Mouse (Mus musculus) CH12.LX (cell line): ENCODE measurements around the gene Gapt. TPM values are rescaled to one million over a fixed set of nuclear protein-coding genes. Genes with fewer than 3 reads are reported as not detected.

Experiments
- DNase-seq: peaks from one replicate; pipeline ENCODE4 v3.0.0-alpha.2; 2013; ENCODE audit errors: extremely low read depth
- H3K27ac ChIP-seq: 2 replicates; pipeline ENCODE4 v1.5.1; 2012; ENCODE audit warnings: low read depth, mild to moderate bottlenecking, control low read depth, moderate library complexity; ENCODE audit not compliant: insufficient read depth
- H3K27me3 ChIP-seq: replicated peaks from 2 replicates; pipeline ENCODE3; 2012; ENCODE audit warnings: inconsistent platforms
- H3K36me3 ChIP-seq, 2 experiments: replicated peaks in 1 of 2; 2 replicates each; pipeline versions ENCODE3 to v1.6.1; 2012; ENCODE audit warnings: inconsistent platforms in 1 of 2, low read length in 1 of 2, mild to moderate bottlenecking in 1 of 2, mixed read lengths in 1 of 2, moderate library complexity in 1 of 2; ENCODE audit not compliant: control insufficient read depth in 1 of 2, insufficient read depth in 1 of 2
- H3K4me1 ChIP-seq, 2 experiments: 2 replicates each; pipeline ENCODE4 v1.6.1; 2012; ENCODE audit warnings: inconsistent platforms in 1 of 2, moderate library complexity in 1 of 2; ENCODE audit not compliant: insufficient read depth in 2 of 2, control insufficient read depth in 1 of 2
- H3K4me2 ChIP-seq: 2 replicates; pipeline ENCODE4 v1.6.1; 2012; ENCODE audit warnings: low read depth, mild to moderate bottlenecking, control low read depth; ENCODE audit not compliant: poor library complexity, insufficient read depth, severe bottlenecking
- H3K4me3 ChIP-seq, 3 experiments: fragments of 150-350 bp in 1 of 3; sonication (generic) in 1 of 3; replicated peaks in 1 of 3; 2 replicates each; pipeline versions ENCODE3 to v1.5.1; 2011 to 2012; ENCODE audit warnings: low read depth in 2 of 3, low read length in 2 of 3, mild to moderate bottlenecking in 2 of 3, moderate library complexity in 2 of 3, control low read depth in 1 of 3, improper control_type of control experiment in 1 of 3, inconsistent platforms in 1 of 3, mixed read lengths in 1 of 3; ENCODE audit not compliant: poor library complexity in 1 of 3
- H3K79me2 ChIP-seq: replicated peaks from 2 replicates; pipeline ENCODE4 v1.6.1; 2012; ENCODE audit warnings: mild to moderate bottlenecking, moderate library complexity; ENCODE audit not compliant: control insufficient read depth, poor library complexity, insufficient read depth, severe bottlenecking; ENCODE audit errors: extremely low read depth
- H3K9ac ChIP-seq: 2 replicates; pipeline ENCODE4 v1.6.1; 2012; ENCODE audit warnings: low read depth, mild to moderate bottlenecking, control low read depth, moderate library complexity; ENCODE audit not compliant: insufficient read depth
- H3K9me3 ChIP-seq: replicated peaks from 2 replicates; pipeline ENCODE3; 2012; ENCODE audit warnings: low read length, inconsistent platforms, mixed read lengths
- BHLHE40 ChIP-seq: IDR thresholded peaks from 2 replicates; pipeline ENCODE4 v1.6.1; 2011; ENCODE audit warnings: mild to moderate bottlenecking, low read depth, low read length, improper control_type of control experiment
- CHD1 ChIP-seq: IDR thresholded peaks from 2 replicates; pipeline ENCODE4 v1.6.1; 2012; ENCODE audit warnings: low read depth, low read length, improper control_type of control experiment, inconsistent platforms
- CTCF ChIP-seq, 2 experiments: IDR thresholded peaks in 1 of 2; conservative IDR thresholded peaks in 1 of 2; 2 replicates each; pipeline ENCODE4 v1.5.1; 2011 to 2012; ENCODE audit warnings: low read depth in 2 of 2, low read length in 2 of 2, improper control_type of control experiment in 1 of 2, inconsistent platforms in 1 of 2, mild to moderate bottlenecking in 1 of 2, moderate library complexity in 1 of 2
- ELF1 ChIP-seq: IDR thresholded peaks from 2 replicates; pipeline ENCODE4 v1.6.1; 2014; ENCODE audit warnings: low read depth, mild to moderate bottlenecking, inconsistent platforms, low read length, improper control_type of control experiment
- ETS1 ChIP-seq: conservative IDR thresholded peaks from 2 replicates; pipeline ENCODE4 v1.6.1; 2012; ENCODE audit warnings: low read depth, mild to moderate bottlenecking, inconsistent platforms, low read length, improper control_type of control experiment, moderate library complexity
- HCFC1 ChIP-seq: IDR thresholded peaks from 2 replicates; pipeline ENCODE4 v1.6.1; 2012; ENCODE audit warnings: low read depth, mild to moderate bottlenecking, inconsistent platforms, low read length, improper control_type of control experiment
- MAFK ChIP-seq: IDR thresholded peaks from 2 replicates; pipeline ENCODE4 v1.6.1; 2011; ENCODE audit warnings: low read length, improper control_type of control experiment; ENCODE audit not compliant: insufficient replicate concordance
- MAX ChIP-seq: IDR thresholded peaks from 2 replicates; pipeline ENCODE4 v1.6.1; 2011; ENCODE audit warnings: low read length, improper control_type of control experiment
- MAZ ChIP-seq: IDR thresholded peaks from 2 replicates; pipeline ENCODE4 v1.6.1; 2012; ENCODE audit warnings: low read depth, mild to moderate bottlenecking, inconsistent platforms, low read length, improper control_type of control experiment, moderate library complexity
- MEF2A ChIP-seq: IDR thresholded peaks from 2 replicates; pipeline ENCODE4 v1.6.1; 2014; ENCODE audit warnings: low read depth, mild to moderate bottlenecking, inconsistent platforms, low read length, improper control_type of control experiment, borderline replicate concordance
- MYC ChIP-seq: IDR thresholded peaks from 2 replicates; pipeline ENCODE4 v1.6.1; 2011; ENCODE audit warnings: low read depth, mild to moderate bottlenecking, improper control_type of control experiment, low read length
- PAX5 ChIP-seq: IDR thresholded peaks from 2 replicates; pipeline ENCODE4 v1.6.1; 2012; ENCODE audit warnings: low read length, inconsistent platforms, mixed read lengths
- RAD21 ChIP-seq: IDR thresholded peaks from 2 replicates; pipeline ENCODE4 v1.6.1; 2011; ENCODE audit warnings: low read depth, mild to moderate bottlenecking, low read length, improper control_type of control experiment, moderate library complexity
- RCOR1 ChIP-seq: conservative IDR thresholded peaks from 2 replicates; pipeline ENCODE4 v1.6.1; 2012; ENCODE audit warnings: low read depth, mild to moderate bottlenecking, inconsistent platforms, low read length, improper control_type of control experiment
- SIN3A ChIP-seq: IDR thresholded peaks from 2 replicates; pipeline ENCODE4 v1.6.1; 2012; ENCODE audit warnings: low read length, improper control_type of control experiment, inconsistent platforms
- SMC3 ChIP-seq: IDR thresholded peaks from 2 replicates; pipeline ENCODE4 v1.6.1; 2011; ENCODE audit warnings: low read depth, low read length, improper control_type of control experiment
- TBP ChIP-seq: conservative IDR thresholded peaks from 2 replicates; pipeline ENCODE4 v1.6.1; 2011; ENCODE audit warnings: low read depth, low read length, improper control_type of control experiment
- TCF12 ChIP-seq: IDR thresholded peaks from 2 replicates; pipeline ENCODE4 v1.6.1; 2014; ENCODE audit warnings: low read depth, mild to moderate bottlenecking, inconsistent platforms, low read length, improper control_type of control experiment
- ZC3H11A ChIP-seq: IDR thresholded peaks from 2 replicates; pipeline ENCODE4 v1.6.1; 2012; ENCODE audit warnings: low read depth, mild to moderate bottlenecking, inconsistent platforms, low read length, improper control_type of control experiment
- ZMIZ1 ChIP-seq: IDR thresholded peaks from 2 replicates; pipeline ENCODE4 v1.6.1; 2012; ENCODE audit warnings: low read depth, mild to moderate bottlenecking, inconsistent platforms, low read length, improper control_type of control experiment
- ZNF384 ChIP-seq: IDR thresholded peaks from 2 replicates; pipeline ENCODE4 v1.6.1; 2012; ENCODE audit warnings: low read depth, low read length, improper control_type of control experiment, inconsistent platforms
- dilution Hi-C: fragments of 300-500 bp; cut with MboI; formaldehyde crosslinking; loops from 2 replicates; pipeline ENCODE4 v1.14.3; 2020; ENCODE audit warnings: low sequenced_read_pairs; ENCODE audit not compliant: extremely low pct_unique_long_range_greater_than_20kb, extremely low pct_ligation_motif_present
- in situ Hi-C: fragments of 300-500 bp; cut with MboI; formaldehyde crosslinking; loops from 3 replicates; pipeline ENCODE4 v1.14.3; 2019; ENCODE audit warnings: low sequenced_read_pairs, low pct_ligation_motif_present, low pct_unique_long_range_greater_than_20kb, mixed read lengths
- polyA plus RNA-seq: library from polyadenylated mRNA; unstranded; fragments of >175 nt; gene quantifications from 2 replicates; pipeline ENCODE4 v1.2.1, GENCODE M21; 2012; ENCODE audit warnings: low read depth; ENCODE audit not compliant: insufficient read length
- total RNA-seq, 2 experiments: library from RNA; depleted of rRNA; stranded (reverse); fragments of 300-350 nt in 1 of 2; fragments of >200 nt in 1 of 2; gene quantifications; 2 replicates each; pipeline ENCODE4 v1.2.3; 2012 to 2014

Gene Gapt
- total and polyA plus RNA-seq, 3 experiments: 1.9 to 16.0 (median 4.1) TPM

GRCm38 (mm10) chr13:110394291-110395178, 37.5 kb upstream of the Gapt start, which contains the start of gene Plk2 (continued):
- TF ChIP-seq SMC3: peak; percentile 84

GRCm38 (mm10) chr13:110392631-110393030, 35.6 kb upstream of the Gapt start:
- Histone ChIP-seq H3K27me3 (no peaks in the 10 kb centered on the region), H3K4me1 (no peaks in the 10 kb centered on the region), H3K4me2 (no peak overlapping the region), H3K36me3 (peaks cover 0 to 5% of the 10 kb centered on the region in 2 experiments), H3K4me3 (no peak overlapping the region)
- no peak for DNase-seq
- TF ChIP-seq ETS1 (no peak), MAFK (no peak), ZNF384 (no peak), SIN3A (no peak), CHD1 (no peak), MYC (no peak), HCFC1 (no peak), RCOR1 (no peak), TBP (no peak), ZMIZ1 (no peak), PAX5 (no peak), ELF1 (no peak), TCF12 (no peak)
- TF ChIP-seq, all 38 proteins: peak for 0
- dilution Hi-C loops: no loop called here
- H3K9ac ChIP-seq: no peak overlapping the region
- in situ Hi-C loops: loop anchor here (10.0 kb wide), 2 partner anchors 842 to 1022 kb away; no protein-coding TSS in a partner anchor
- H3K9me3 ChIP-seq: no peaks in the 10 kb centered on the region
- H3K79me2 ChIP-seq: no peaks in the 10 kb centered on the region; the same call in 1 of the 2 replicates
- no peak overlapping the region for H3K27ac ChIP-seq

- Histone ChIP-seq H3K79me2 (no peaks in the 10 kb centered on the region; the same call in 1 of the 2 replicates), H3K4me1 (no peaks in the 10 kb centered on the region), H3K4me3 (no peak overlapping the region), H3K27me3 (no peaks in the 10 kb centered on the region), H3K4me2 (no peak overlapping the region), H3K9ac (no peak overlapping the region), H3K9me3 (no peaks in the 10 kb centered on the region), H3K36me3 (peaks cover 0 to 3% of the 10 kb centered on the region in 2 experiments), H3K27ac (no peak overlapping the region)
- dilution Hi-C loops: no loop called here
- in situ Hi-C loops: loop anchor here (10.0 kb wide), 2 partner anchors 843 to 1023 kb away; no protein-coding TSS in a partner anchor
- TF ChIP-seq BHLHE40: no peak
- TF ChIP-seq ZC3H11A: peak; percentile 73
- TF ChIP-seq MEF2A: no peak
- TF ChIP-seq RAD21: peak; percentile 92
- 0 out of 2 replicates have a peak, but pooled peaks have one; percentile 17 for TF ChIP-seq MAX
- TF ChIP-seq ETS1: no peak
- TF ChIP-seq CTCF (conservative IDR thresholded peaks at IDR 0.05 in 1 of 2, IDR thresholded peaks at IDR 0.05 in 1 of 2; ENCODE audit: low read depth in 2 of 2, low read length in 2 of 2): peak; percentile 62 to 86; a peak in 3 of 4 replicates
- peak; percentile 83 for TF ChIP-seq SMC3
- TF ChIP-seq MAZ: no peak
- TF ChIP-seq HCFC1: no peak
- DNase-seq: peak; percentile 64
Measured at GRCm38 (mm10) chr13:110392210-110392609, 35.2 kb upstream of the Gapt start.
